Mouse (Mus musculus): ENCODE measurements around the gene Tuba1c. TPM values are rescaled to one million over a fixed set of nuclear protein-coding genes. Genes with fewer than 3 reads are reported as not detected.
A peak's percentile ranks its signal among the peaks of the same experiment; 100 is the strongest.

Gene Tuba1c
- polyA plus RNA-seq, 1 experiment, result 7.1 TPM

GRCm38 (mm10) chr15:98994957-98995520 lies 34.7 kb upstream of the Tuba1c start:
- no peak overlapping the region for H3K27ac ChIP-seq (ENCODE audit: insufficient read depth, low read length)
- TF ChIP-seq CTCF (IDR thresholded peaks at IDR 0.05; ENCODE audit: extremely low read depth, insufficient read depth, low read length), result no peak
- no peak for TF ChIP-seq POLR2A (IDR thresholded peaks at IDR 0.05; ENCODE audit: extremely low read depth, insufficient read depth, low read length)
- H3K4me1 ChIP-seq (ENCODE audit: control insufficient read depth, insufficient read depth, low read length), result peaks cover 3% of the 10 kb centered on the region; the same call in 1 of the 2 replicates
- no peak overlapping the region for H3K4me3 ChIP-seq (ENCODE audit: insufficient read depth, low read length)

DNA sequence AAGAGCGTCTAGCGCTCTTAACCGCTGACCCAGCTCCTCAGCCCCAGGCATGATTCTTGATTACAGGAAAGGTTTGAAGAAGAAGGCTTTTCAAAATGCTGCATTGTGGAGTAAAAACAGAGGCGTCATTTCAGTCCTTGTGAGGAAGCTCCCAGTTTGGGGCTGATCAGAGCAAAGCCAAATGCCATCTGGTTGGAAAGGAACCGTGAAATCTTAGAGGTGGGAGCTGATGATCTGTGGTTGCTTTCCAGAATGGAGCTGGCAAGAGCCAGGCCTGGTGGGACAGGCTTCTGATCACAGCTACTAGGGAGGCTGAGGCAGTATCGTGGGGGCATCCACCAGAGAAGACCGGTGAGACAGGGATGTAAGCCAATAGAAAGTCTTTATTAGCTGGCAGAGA lies 32.9 kb upstream of the Tuba1c start:
- Histone ChIP-seq H3K4me1 (ENCODE audit: control insufficient read depth, insufficient read depth, low read length) (peaks cover 4% of the 10 kb centered on the region; the same call in 1 of the 2 replicates), H3K4me3 (ENCODE audit: insufficient read depth, low read length) (no peak overlapping the region), H3K27ac (ENCODE audit: insufficient read depth, low read length) (no peak overlapping the region)
- TF ChIP-seq POLR2A (IDR thresholded peaks at IDR 0.05; ENCODE audit: extremely low read depth, insufficient read depth, low read length) (no peak), CTCF (IDR thresholded peaks at IDR 0.05; ENCODE audit: extremely low read depth, insufficient read depth, low read length) (no peak)

DNA sequence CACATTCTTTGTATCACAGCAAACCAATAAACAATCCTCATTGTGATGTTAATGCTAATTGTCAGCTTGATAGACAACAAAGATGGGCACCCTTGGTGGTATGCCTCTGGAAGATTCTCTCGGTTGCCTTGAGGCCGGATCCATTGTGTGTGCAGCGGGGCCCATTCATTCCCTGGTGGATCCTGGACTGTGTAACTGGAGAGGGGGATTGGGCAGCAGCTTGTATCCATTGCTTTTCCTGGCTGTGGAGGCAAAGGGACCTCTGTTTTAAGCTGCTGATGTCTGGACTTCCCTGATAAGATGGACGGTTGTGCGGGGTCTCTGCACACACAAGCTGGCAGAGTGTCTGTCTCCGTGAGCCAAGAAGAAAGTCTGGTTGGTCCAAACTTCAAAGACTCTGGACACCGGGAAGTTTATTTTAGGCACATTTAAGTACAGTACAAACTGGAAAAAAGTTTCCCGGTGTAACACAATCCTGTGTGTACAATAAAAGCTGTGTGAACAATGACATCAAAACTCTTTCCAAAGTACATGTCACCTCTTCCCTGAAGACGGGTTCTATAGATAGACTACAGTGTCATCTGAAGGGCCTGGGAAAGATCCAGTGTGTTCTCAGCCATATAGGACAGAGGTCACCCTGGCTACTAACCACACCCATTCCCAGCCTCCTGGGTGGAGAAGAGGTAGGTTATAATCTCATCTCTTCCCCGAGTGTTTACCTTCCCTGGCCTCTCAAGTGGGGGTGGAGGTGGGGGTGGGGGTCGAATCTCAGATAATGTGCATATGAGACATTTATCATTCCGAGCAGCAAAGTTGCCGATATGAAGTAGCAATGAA lies 31.5 kb upstream of the Tuba1c start:
- TF ChIP-seq POLR2A (IDR thresholded peaks at IDR 0.05; ENCODE audit: extremely low read depth, insufficient read depth, low read length) (no peak), CTCF (IDR thresholded peaks at IDR 0.05; ENCODE audit: extremely low read depth, insufficient read depth, low read length) (no peak)
- 0 out of 2 replicates have a peak, but pooled peaks cover 2% of the 10 kb centered on the region for H3K4me1 ChIP-seq (ENCODE audit: control insufficient read depth, insufficient read depth, low read length)

DNA sequence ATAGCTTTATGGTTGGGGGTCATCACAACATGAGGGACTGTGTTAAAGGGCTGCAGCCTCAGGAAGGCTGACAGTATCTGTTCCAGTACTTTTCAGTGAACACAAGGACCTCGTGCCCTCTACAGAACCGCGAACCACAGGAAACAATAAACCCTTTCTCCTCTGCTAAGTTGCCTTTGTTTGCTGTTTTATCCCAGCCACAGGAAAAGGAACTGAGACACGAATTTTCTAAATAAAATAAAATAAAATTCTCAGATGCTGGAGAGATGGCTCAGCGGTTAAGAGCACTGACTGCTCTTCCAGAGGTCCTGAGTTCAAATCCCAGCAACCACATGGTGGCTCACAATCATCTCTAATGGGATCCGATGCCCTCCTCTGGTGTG lies 30.9 kb upstream of the Tuba1c start:
- Histone ChIP-seq H3K27ac (ENCODE audit: insufficient read depth, low read length) (no peak overlapping the region), H3K4me3 (ENCODE audit: insufficient read depth, low read length) (no peak overlapping the region), H3K4me1 (ENCODE audit: control insufficient read depth, insufficient read depth, low read length) (0 out of 2 replicates have a peak, but pooled peaks cover 2% of the 10 kb centered on the region)
- no peak for TF ChIP-seq POLR2A (IDR thresholded peaks at IDR 0.05; ENCODE audit: extremely low read depth, insufficient read depth, low read length)
- TF ChIP-seq CTCF (IDR thresholded peaks at IDR 0.05; ENCODE audit: extremely low read depth, insufficient read depth, low read length), result no peak

More for the DNA sequence above, 31.5 kb upstream of the Tuba1c start:
- Histone ChIP-seq H3K4me3 (ENCODE audit: insufficient read depth, low read length) (no peak overlapping the region), H3K27ac (ENCODE audit: insufficient read depth, low read length) (no peak overlapping the region)

- Histone ChIP-seq H3K27ac (ENCODE audit: insufficient read depth, low read length) (no peak overlapping the region), H3K4me3 (ENCODE audit: insufficient read depth, low read length) (no peak overlapping the region), H3K4me1 (ENCODE audit: control insufficient read depth, insufficient read depth, low read length) (0 out of 2 replicates have a peak, but pooled peaks cover 2% of the 10 kb centered on the region)
- TF ChIP-seq CTCF (IDR thresholded peaks at IDR 0.05; ENCODE audit: extremely low read depth, insufficient read depth, low read length) (peak; percentile 31; the same call in 1 of the 2 replicates), POLR2A (IDR thresholded peaks at IDR 0.05; ENCODE audit: extremely low read depth, insufficient read depth, low read length) (no peak)
These were observed 29.0 kb upstream of the Tuba1c start for GRCm38 (mm10) chr15:99000535-99001283.

DNA sequence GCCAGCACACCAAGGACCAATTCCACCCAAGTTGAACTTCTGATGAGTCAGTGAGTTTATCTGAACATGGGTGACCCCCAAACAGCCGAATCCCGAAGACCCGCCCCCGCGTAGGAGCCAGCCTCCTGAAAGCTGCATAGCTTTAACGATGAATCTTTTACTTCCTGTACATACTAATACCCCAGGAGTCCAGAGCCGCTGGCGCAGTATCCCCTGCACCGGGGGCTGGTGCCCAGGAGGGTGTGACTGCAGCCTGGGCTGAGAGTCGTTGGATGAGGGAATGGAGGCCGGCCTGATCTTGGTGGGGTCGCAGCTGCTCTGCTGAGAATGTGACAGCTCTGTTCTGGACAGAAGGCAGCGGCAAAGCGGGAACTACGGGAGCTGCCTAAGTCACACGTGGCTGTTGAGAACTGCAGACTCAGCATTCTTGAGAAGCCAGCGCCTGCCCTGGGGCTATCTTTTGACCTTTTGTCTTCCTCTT lies 28.2 kb upstream of the Tuba1c start:
- H3K4me3 ChIP-seq (ENCODE audit: insufficient read depth, low read length), result no peak overlapping the region
- H3K4me1 ChIP-seq (ENCODE audit: control insufficient read depth, insufficient read depth, low read length), result 0 out of 2 replicates have a peak, but pooled peaks cover 2% of the 10 kb centered on the region
- TF ChIP-seq CTCF (IDR thresholded peaks at IDR 0.05; ENCODE audit: extremely low read depth, insufficient read depth, low read length), result 0 out of 2 replicates have a peak, but pooled peaks have one; percentile 7
- no peak for TF ChIP-seq POLR2A (IDR thresholded peaks at IDR 0.05; ENCODE audit: extremely low read depth, insufficient read depth, low read length)
- H3K27ac ChIP-seq (ENCODE audit: insufficient read depth, low read length), result no peak overlapping the region

- no peak for TF ChIP-seq POLR2A (IDR thresholded peaks at IDR 0.05; ENCODE audit: extremely low read depth, insufficient read depth, low read length)
- no peak for TF ChIP-seq CTCF (IDR thresholded peaks at IDR 0.05; ENCODE audit: extremely low read depth, insufficient read depth, low read length)
- Histone ChIP-seq H3K4me1 (ENCODE audit: control insufficient read depth, insufficient read depth, low read length) (0 out of 2 replicates have a peak, but pooled peaks cover 2% of the 10 kb centered on the region), H3K27ac (ENCODE audit: insufficient read depth, low read length) (no peak overlapping the region), H3K4me3 (ENCODE audit: insufficient read depth, low read length) (no peak overlapping the region)
These were observed 26.1 kb upstream of the Tuba1c start for GRCm38 (mm10) chr15:99003600-99003999.

GRCm38 (mm10) chr15:99008801-99009241 lies 20.9 kb upstream of the Tuba1c start:
- TF ChIP-seq CTCF (IDR thresholded peaks at IDR 0.05; ENCODE audit: extremely low read depth, insufficient read depth, low read length) (no peak), POLR2A (IDR thresholded peaks at IDR 0.05; ENCODE audit: extremely low read depth, insufficient read depth, low read length) (no peak)
- no peaks in the 10 kb centered on the region for H3K4me1 ChIP-seq (ENCODE audit: control insufficient read depth, insufficient read depth, low read length)
- H3K4me3 ChIP-seq (ENCODE audit: insufficient read depth, low read length), result no peak overlapping the region
- H3K27ac ChIP-seq (ENCODE audit: insufficient read depth, low read length), result no peak overlapping the region

DNA sequence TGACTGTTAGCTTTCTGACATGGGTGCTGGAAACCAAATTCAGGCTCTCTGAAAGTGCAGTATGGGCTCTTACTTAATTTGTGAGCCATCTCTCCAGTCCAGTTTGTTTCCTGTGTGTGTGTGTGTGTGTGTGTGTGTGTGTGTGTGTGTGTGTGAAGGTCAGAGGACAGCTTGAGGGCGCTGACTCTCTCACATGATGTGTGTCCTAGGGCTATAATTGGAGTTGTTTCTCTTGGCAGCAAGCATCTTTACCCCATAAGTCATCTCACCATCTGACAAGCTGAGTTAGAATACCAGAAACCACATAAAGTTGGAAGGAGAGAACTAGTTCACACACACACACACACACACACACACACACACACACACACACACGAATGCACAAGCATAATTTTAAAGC lies 18.8 kb upstream of the Tuba1c start:
- no peak for TF ChIP-seq POLR2A (IDR thresholded peaks at IDR 0.05; ENCODE audit: extremely low read depth, insufficient read depth, low read length)
- no peak for TF ChIP-seq CTCF (IDR thresholded peaks at IDR 0.05; ENCODE audit: extremely low read depth, insufficient read depth, low read length)
- Histone ChIP-seq H3K4me3 (ENCODE audit: insufficient read depth, low read length) (no peak overlapping the region), H3K4me1 (ENCODE audit: control insufficient read depth, insufficient read depth, low read length) (no peaks in the 10 kb centered on the region), H3K27ac (ENCODE audit: insufficient read depth, low read length) (no peak overlapping the region)

Data from cortical plate, adult 2 months (tissue).